Mouse (Mus musculus) liver, adult 2 months (tissue): Measurements from ENCODE around the gene Otud7a. TPM values are rescaled to one million over a fixed set of nuclear protein-coding genes. Genes with fewer than 3 reads are reported as not detected.

ENCODE experiments used
- DNase-seq: peaks from one replicate; pipeline ENCODE4 v3.0.0-alpha.2; 2011; ENCODE audit warnings: low read depth, low spot score; ENCODE audit errors: extremely low read depth
- H3K27ac ChIP-seq: fragments of 200-500 bp; replicated peaks from 2 replicates; pipeline ENCODE4 v1.5.1; 2012; ENCODE audit warnings: low read depth, mild to moderate bottlenecking, control low read depth, inconsistent platforms, low read length; ENCODE audit not compliant: insufficient read depth
- H3K27me3 ChIP-seq: fragments of 200-500 bp; 2 replicates; pipeline ENCODE4 v1.6.1; 2012; ENCODE audit warnings: mild to moderate bottlenecking, moderate library complexity, low read length, inconsistent platforms; ENCODE audit not compliant: control insufficient read depth, insufficient read depth
- H3K36me3 ChIP-seq: fragments of 200-500 bp; 2 replicates; pipeline ENCODE4 v1.6.1; 2012; ENCODE audit warnings: low read length, inconsistent platforms; ENCODE audit not compliant: control insufficient read depth, insufficient read depth
- H3K4me1 ChIP-seq: fragments of 200-500 bp; 2 replicates; pipeline ENCODE4 v1.6.1; 2011; ENCODE audit warnings: low read length; ENCODE audit not compliant: control insufficient read depth, insufficient read depth
- H3K4me3 ChIP-seq: fragments of 200-500 bp; 2 replicates; pipeline ENCODE4 v1.5.1; 2011; ENCODE audit warnings: low read depth, mild to moderate bottlenecking, control low read depth, low read length, moderate library complexity; ENCODE audit not compliant: insufficient read depth
- H3K79me2 ChIP-seq: fragments of 200-500 bp; 2 replicates; pipeline ENCODE4 v1.6.1; 2012; ENCODE audit warnings: inconsistent platforms, mild to moderate bottlenecking, low read length, moderate library complexity; ENCODE audit not compliant: control insufficient read depth, insufficient read depth
- H3K9ac ChIP-seq: fragments of 200-500 bp; 2 replicates; pipeline ENCODE4 v1.6.1; 2012; ENCODE audit warnings: low read depth, mild to moderate bottlenecking, control low read depth, inconsistent platforms, low read length
- CTCF ChIP-seq: fragments of 200-500 bp; IDR thresholded peaks from 2 replicates; pipeline ENCODE4 v1.5.1; 2011; ENCODE audit warnings: low read depth, low read length, control low read depth
- POLR2A ChIP-seq: fragments of 200-500 bp; IDR thresholded peaks from 2 replicates; pipeline ENCODE4 v1.6.1; 2011; ENCODE audit warnings: low read length, control low read depth; ENCODE audit not compliant: insufficient read depth; ENCODE audit errors: extremely low read depth
- WGBS: fragments of 180-500 bp; shearing (Covaris S2); methylation state at CpG from one replicate; pipeline ENCODE4 v1.1.7; 2018; 5-methylcytosine and 5-hydroxymethylcytosine counted together
- polyA plus RNA-seq: library from polyadenylated mRNA; depleted of rRNA; stranded (reverse); fragments of >200 nt; gene quantifications from 2 replicates; pipeline ENCODE4 v1.2.3, GENCODE M21; 2012
- total RNA-seq: library from RNA; depleted of rRNA; stranded (reverse); fragments of >200 nt; gene quantifications from 2 replicates; pipeline ENCODE4 v1.2.3, GENCODE M21; 2014

Gene Otud7a
- total and polyA plus RNA-seq, 2 experiments = not detected

GRCm38 (mm10) chr7:63738142-63738541 is 293.6 kb downstream of the Otud7a start:
- H3K4me3 ChIP-seq = no peak overlapping the region
- 72% methylated on average over 1 of the region's 1 CpGs for WGBS
- H3K36me3 ChIP-seq = no peaks in the 10 kb centered on the region
- no peak overlapping the region for H3K27ac ChIP-seq
- no peaks in the 10 kb centered on the region for H3K4me1 ChIP-seq
- H3K27me3 ChIP-seq = no peaks in the 10 kb centered on the region
- TF ChIP-seq POLR2A = no peak
- TF ChIP-seq CTCF = no peak
- H3K79me2 ChIP-seq = no peaks in the 10 kb centered on the region
- no peak for DNase-seq
- H3K9ac ChIP-seq = no peak overlapping the region

GRCm38 (mm10) chr7:63743116-63743515 is 298.6 kb downstream of the Otud7a start:
- TF ChIP-seq CTCF = no peak
- TF ChIP-seq POLR2A = no peak
- no peak overlapping the region for H3K4me3 ChIP-seq
- WGBS = 100% methylated on average over 1 of the region's 1 CpGs
- DNase-seq = no peak
- no peak overlapping the region for H3K9ac ChIP-seq
- no peaks in the 10 kb centered on the region for H3K36me3 ChIP-seq
- H3K27ac ChIP-seq = no peak overlapping the region
- H3K4me1 ChIP-seq = no peaks in the 10 kb centered on the region
- H3K79me2 ChIP-seq = no peaks in the 10 kb centered on the region
- no peaks in the 10 kb centered on the region for H3K27me3 ChIP-seq

DNA sequence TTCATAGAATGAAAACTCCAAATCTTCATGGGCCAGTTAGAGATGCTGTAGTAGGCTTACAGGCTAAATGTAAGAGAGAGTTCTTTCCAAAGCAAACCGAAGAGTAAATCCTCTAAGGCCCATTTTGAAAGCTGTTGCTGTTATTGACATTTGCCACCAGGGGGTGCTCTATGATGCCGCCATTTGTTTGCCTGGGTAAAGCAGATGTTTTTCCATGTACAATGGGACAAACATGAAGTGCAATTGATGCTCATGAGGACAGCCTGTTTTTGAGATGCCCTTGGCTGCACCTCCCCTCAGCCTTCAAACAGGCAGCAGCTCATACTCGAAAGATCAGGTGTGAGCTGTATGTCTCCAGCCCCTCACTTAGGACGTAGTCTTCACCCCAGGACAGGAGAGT is 307.5 kb downstream of the Otud7a start:
- WGBS = 39% methylated on average over 4 of the region's 4 CpGs
- no peaks in the 10 kb centered on the region for H3K79me2 ChIP-seq
- H3K27ac ChIP-seq = no peak overlapping the region
- peaks cover 9% of the 10 kb centered on the region; the same call in 1 of the 2 replicates for H3K27me3 ChIP-seq
- H3K36me3 ChIP-seq = no peaks in the 10 kb centered on the region
- H3K9ac ChIP-seq = no peak overlapping the region
- DNase-seq = peak; percentile 31
- peaks cover 6% of the 10 kb centered on the region for H3K4me1 ChIP-seq
- TF ChIP-seq POLR2A (no peak), CTCF (peak; percentile 41)
- H3K4me3 ChIP-seq = no peak overlapping the region

DNA sequence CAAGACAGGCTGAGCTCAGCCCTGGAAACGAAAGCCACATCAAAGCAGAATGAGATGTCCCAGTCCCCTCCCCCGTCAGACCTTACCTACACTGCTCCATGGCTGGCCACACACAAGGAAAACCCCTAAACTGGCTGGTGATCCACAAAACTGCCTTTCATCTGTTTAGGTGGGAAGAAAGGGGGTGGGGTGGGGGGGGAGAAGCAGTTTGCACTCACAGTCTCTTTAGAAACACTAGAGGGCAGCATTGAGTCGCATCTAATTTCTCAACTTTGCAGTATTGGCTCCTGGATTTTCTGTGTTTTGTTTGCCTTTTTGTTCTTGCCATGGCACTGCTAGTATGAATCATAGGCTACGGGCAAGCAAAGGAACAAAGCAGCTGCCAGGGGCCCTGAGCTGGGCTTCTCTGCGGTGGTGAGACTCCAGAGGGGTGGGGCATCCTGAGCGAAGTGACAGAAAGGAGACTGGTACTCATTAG is 308.8 kb downstream of the Otud7a start:
- Histone ChIP-seq H3K9ac (no peak overlapping the region), H3K4me1 (peaks cover 6% of the 10 kb centered on the region), H3K27ac (no peak overlapping the region), H3K4me3 (no peak overlapping the region), H3K27me3 (peaks cover 17% of the 10 kb centered on the region), H3K36me3 (no peaks in the 10 kb centered on the region), H3K79me2 (no peaks in the 10 kb centered on the region)
- DNase-seq = peak; percentile 48
- 21% methylated on average over 6 of the region's 6 CpGs for WGBS
- no peak for TF ChIP-seq POLR2A
- peak; percentile 57; the same call in 1 of the 2 replicates for TF ChIP-seq CTCF

GRCm38 (mm10) chr7:63754573-63755475 is 310.3 kb downstream of the Otud7a start:
- H3K4me3 ChIP-seq = peak overlapping the region; percentile 48
- H3K79me2 ChIP-seq = no peaks in the 10 kb centered on the region
- H3K9ac ChIP-seq = peak overlapping the region; percentile 51
- no peak for DNase-seq
- no peak for TF ChIP-seq CTCF
- peaks cover 6% of the 10 kb centered on the region for H3K4me1 ChIP-seq
- WGBS = 3% methylated on average over 43 of the region's 43 CpGs
- H3K36me3 ChIP-seq = no peaks in the 10 kb centered on the region
- H3K27ac ChIP-seq = no peak overlapping the region
- H3K27me3 ChIP-seq = peaks cover 20% of the 10 kb centered on the region

GRCm38 (mm10) chr7:63755476-63755948 is 311.0 kb downstream of the Otud7a start:
- Histone ChIP-seq H3K27ac (no peak overlapping the region), H3K4me1 (peaks cover 6% of the 10 kb centered on the region), H3K9ac (peak overlapping the region; percentile 23), H3K27me3 (peaks cover 20% of the 10 kb centered on the region), H3K4me3 (peak overlapping the region; percentile 48), H3K79me2 (no peaks in the 10 kb centered on the region), H3K36me3 (no peaks in the 10 kb centered on the region)
- no peak for TF ChIP-seq POLR2A
- TF ChIP-seq CTCF = peak; percentile 78
- 2% methylated on average over 13 of the region's 13 CpGs for WGBS
- peak; percentile 61 for DNase-seq
